Mouse (Mus musculus): ENCODE measurements around the gene Trem2.

GRCm38 (mm10) chr17:48323236-48323635 is 23.0 kb upstream of the Trem2 start:
- TF ChIP-seq CTCF (IDR thresholded peaks at IDR 0.05; ENCODE audit: borderline replicate concordance, extremely low read depth, insufficient read depth, insufficient read length), result no peak
- no peak for TF ChIP-seq POLR2A (IDR thresholded peaks at IDR 0.05; ENCODE audit: borderline replicate concordance, extremely low read depth, insufficient read depth, insufficient read length, poor library complexity, severe bottlenecking)

Data from brain, embryonic 14.5 days (tissue).